Mouse (Mus musculus): ENCODE data around the gene Ankrd55.

DNA sequence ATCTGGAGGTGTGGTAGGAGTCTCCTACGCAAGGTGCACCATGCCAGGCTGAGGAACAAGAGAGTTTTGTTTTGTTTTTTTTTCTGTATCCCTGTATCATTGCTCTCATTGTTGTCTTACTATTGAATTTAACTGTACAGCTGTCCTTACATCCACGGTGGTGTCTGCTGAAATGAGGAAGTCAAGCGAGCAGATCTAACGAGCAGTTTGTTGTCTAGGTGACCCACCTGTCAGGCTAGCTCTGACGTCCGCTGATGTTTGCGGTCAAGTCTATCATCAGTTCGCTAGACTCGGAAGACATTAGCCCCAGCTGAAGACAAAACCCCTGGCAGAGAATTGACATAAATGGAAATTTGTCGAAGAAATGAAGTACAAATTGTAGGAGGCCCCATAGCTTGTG lies 66.7 kb downstream of the Ankrd55 start:
- no peak for TF ChIP-seq POLR2A (IDR thresholded peaks at IDR 0.05; ENCODE audit: control insufficient read depth, low read depth, low read length)
- no peak for TF ChIP-seq CTCF (IDR thresholded peaks at IDR 0.05; ENCODE audit: control insufficient read depth, insufficient read depth, insufficient replicate concordance, low read depth, low read length)

Measured in testis, adult 2 months (tissue).